Mouse (Mus musculus) megakaryocyte, embryonic 14.5 days (primary cell): ENCODE results near the gene Angptl7.

Source experiments
- FLI1 ChIP-seq: IDR thresholded peaks from 2 replicates; pipeline ENCODE4 v1.6.1; 2012; ENCODE audit warnings: low read length, inconsistent platforms, mixed read lengths
- GATA1 ChIP-seq: IDR thresholded peaks from 3 replicates; pipeline ENCODE4 v1.6.1; 2012; ENCODE audit warnings: mixed read lengths, low read length, inconsistent platforms, borderline replicate concordance

DNA sequence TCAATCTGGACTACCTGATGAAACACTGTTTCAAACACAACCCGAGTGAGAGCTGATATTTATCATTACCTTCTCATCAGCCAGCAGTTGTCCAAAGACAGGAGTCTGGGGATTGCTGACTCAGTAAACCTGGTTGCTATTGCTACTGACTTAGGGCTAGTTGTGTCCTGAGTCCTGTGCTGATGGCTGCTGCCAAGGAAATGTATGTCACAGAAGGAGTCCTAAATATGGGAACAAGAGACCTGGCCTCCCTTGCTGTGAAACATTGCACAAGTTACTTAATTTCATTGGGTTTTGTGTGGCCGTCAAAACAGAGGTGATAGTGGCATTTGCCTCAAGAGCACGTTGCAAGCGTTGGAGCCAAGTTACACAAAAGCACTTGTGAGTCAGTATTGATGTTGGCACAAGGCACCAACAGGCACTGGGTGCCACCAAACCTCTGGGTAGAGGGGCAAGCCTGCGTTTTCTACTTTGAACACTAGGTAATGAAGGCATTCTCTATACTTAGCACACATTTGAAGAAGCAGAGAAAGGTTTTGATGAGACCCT is 44.7 kb downstream of the Angptl7 start:
- TF ChIP-seq GATA1 (no peak), FLI1 (no peak)
